Mouse (Mus musculus) forebrain, embryonic 14.5 days (tissue): ENCODE measurements around the gene Smg5. TPM values are rescaled to one million over a fixed set of nuclear protein-coding genes. Genes with fewer than 3 reads are reported as not detected.

Experiments used
- ATAC-seq: fragments of 200-750 bp; cut with Nextera tagmentation; 2 replicates; pipeline ENCODE4 v1.8.0; 2017; ENCODE audit warnings: mild to moderate bottlenecking, moderate library complexity
- DNase-seq: peaks from one replicate; pipeline ENCODE4 v3.0.0-alpha.2; 2015; ENCODE audit warnings: low spot score
- H3K27ac ChIP-seq: fragments of 300-500 bp; sonication (generic); 2 replicates; pipeline ENCODE4 v1.5.1; 2014; ENCODE audit warnings: low read depth, mild to moderate bottlenecking, control low read depth, low read length, moderate library complexity
- H3K27me3 ChIP-seq: fragments of 300-500 bp; sonication (generic); replicated peaks from 2 replicates; pipeline ENCODE4 v1.6.1; 2014; ENCODE audit warnings: low read length, control low read depth, mixed read lengths; ENCODE audit not compliant: control insufficient read depth, insufficient read depth
- H3K36me3 ChIP-seq: fragments of 300-500 bp; sonication (generic); 2 replicates; pipeline ENCODE4 v1.6.1; 2014; ENCODE audit warnings: low read length, control low read depth; ENCODE audit not compliant: control insufficient read depth, insufficient read depth
- H3K4me1 ChIP-seq: fragments of 300-500 bp; sonication (generic); 2 replicates; pipeline ENCODE4 v1.6.1; 2014; ENCODE audit warnings: antibody characterized with exemption, low read length, control low read depth; ENCODE audit not compliant: control insufficient read depth, insufficient read depth
- H3K4me2 ChIP-seq: fragments of 300-500 bp; sonication (generic); 2 replicates; pipeline ENCODE4 v1.6.1; 2014; ENCODE audit warnings: mild to moderate bottlenecking, control low read depth, low read length
- H3K4me3 ChIP-seq: fragments of 300-500 bp; sonication (generic); 2 replicates; pipeline ENCODE4 v1.5.1; 2014; ENCODE audit warnings: low read depth, low read length, control low read depth
- H3K9ac ChIP-seq: fragments of 300-500 bp; sonication (generic); 2 replicates; pipeline ENCODE4 v1.6.1; 2014; ENCODE audit warnings: mild to moderate bottlenecking, low read length, control low read depth, moderate library complexity
- H3K9me3 ChIP-seq: fragments of 300-500 bp; sonication (generic); replicated peaks from 2 replicates; pipeline ENCODE4 v1.6.1; 2016; ENCODE audit warnings: low read length, control low read depth, mixed read lengths; ENCODE audit not compliant: control insufficient read depth
- WGBS: fragments of 180-500 bp; shearing (Covaris S2); extraction: QIAGEN DNeasy Blood & Tissue Kit; methylation state at CpG from one replicate; pipeline ENCODE4 v1.1.7; 2014; 5-methylcytosine and 5-hydroxymethylcytosine counted together
- polyA plus RNA-seq: library from polyadenylated mRNA; unstranded; fragments of >200 nt; fragmentation: Nextera tagmentation; extraction: Ambion mirVana; gene quantifications from 2 replicates; pipeline ENCODE4 v1.2.1, GENCODE M21; 2014

Smg5 gene
- polyA plus RNA-seq, 1 experiment from 2014 or later = 36.0 TPM

DNA sequence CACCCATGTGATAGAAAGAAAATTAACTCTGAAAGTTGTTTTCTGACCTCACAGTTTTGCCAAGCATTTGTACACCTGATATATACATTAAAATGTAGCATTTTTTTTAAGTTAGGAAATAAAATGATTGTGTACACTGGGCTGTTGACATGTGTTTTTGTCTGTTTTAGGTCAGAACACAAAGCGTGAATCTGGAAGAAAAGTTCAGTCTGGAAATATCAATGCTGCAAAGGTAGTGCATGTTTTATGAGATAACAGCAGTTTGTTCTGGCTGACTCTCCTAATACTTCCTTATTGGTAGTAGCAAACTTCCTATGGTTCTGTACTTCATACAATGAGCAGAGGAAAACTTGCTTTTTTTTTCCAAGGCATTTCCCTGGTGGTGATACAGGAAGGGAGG, 36.9 kb upstream of the Smg5 start:
- Histone ChIP-seq H3K27ac (no peak overlapping the region), H3K9me3 (no peaks in the 10 kb centered on the region), H3K4me2 (no peak overlapping the region), H3K9ac (no peak overlapping the region), H3K36me3 (peaks cover 51% of the 10 kb centered on the region), H3K4me3 (no peak overlapping the region), H3K27me3 (no peaks in the 10 kb centered on the region), H3K4me1 (peaks cover 16% of the 10 kb centered on the region; the same call in 1 of the 2 replicates)
- no peak for ATAC-seq
- WGBS = 93% methylated on average over 1 of the region's 1 CpGs
- no peak for DNase-seq

DNA sequence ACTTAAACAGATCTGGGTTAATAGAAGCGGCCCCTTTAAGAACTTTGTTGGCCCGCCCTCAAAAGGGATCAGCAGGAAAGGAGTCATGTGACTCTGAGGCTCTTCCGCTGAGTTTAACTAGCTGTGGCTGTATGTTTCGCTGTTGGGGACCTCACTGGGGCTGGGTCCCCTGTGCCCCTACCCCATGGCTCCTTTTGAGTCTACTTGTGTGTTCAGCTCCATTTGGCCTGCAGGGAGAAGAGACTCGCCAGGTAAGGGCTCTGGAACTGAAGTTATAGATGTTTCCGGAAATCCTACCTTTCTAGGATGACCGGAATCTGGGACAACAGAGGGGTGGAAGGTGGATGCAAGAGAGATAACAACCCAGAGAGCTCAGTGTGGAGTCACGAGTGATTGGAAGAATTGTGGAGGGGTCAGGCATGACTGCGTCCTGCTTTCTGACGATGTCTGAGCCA, 11.1 kb upstream of the Smg5 start, which contains the start of gene Glmp:
Gene Glmp (plus strand): TSS at position 73 of the 455 bp plus-strand sequence.
- DNase-seq (peak; percentile 88), ATAC-seq (peak; percentile 82)
- Histone ChIP-seq H3K9ac (peak within 1 kb of the TSS; percentile 77), H3K36me3 (peaks cover 48% of the 10 kb centered on the region), H3K27ac (peak within 1 kb of the TSS; percentile 14; the same call in 1 of the 2 replicates), H3K9me3 (no peaks in the 10 kb centered on the region), H3K27me3 (no peaks in the 10 kb centered on the region), H3K4me1 (peaks cover 7% of the 10 kb centered on the region), H3K4me3 (peak within 1 kb of the TSS; percentile 65), H3K4me2 (peak within 1 kb of the TSS; percentile 81)
- 4% methylated on average over 10 of the region's 10 CpGs for WGBS

DNA sequence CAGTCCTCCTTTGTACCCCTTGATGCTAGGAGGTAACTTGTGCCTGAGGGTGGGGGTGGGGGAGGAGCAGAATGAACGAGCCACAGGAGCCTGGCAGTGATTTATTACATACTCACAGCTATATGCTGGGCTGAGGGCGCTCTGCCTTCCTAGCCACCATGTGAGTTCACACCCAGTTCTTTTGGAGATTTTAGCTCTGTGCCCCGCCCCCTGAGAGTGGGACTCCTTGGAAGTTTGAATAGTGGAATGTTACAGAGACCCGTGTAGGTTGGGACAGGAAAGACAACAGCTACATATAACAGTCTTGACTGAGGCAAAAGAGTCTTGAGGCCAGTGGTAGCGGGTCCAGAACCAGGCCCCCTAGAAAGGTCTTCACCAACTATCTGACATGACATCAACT, 7.1 kb upstream of the Smg5 start:
- Histone ChIP-seq H3K9me3 (no peaks in the 10 kb centered on the region), H3K4me2 (no peak overlapping the region), H3K4me3 (no peak overlapping the region), H3K4me1 (peaks cover 7% of the 10 kb centered on the region), H3K27me3 (no peaks in the 10 kb centered on the region), H3K9ac (no peak overlapping the region), H3K36me3 (peaks cover 12% of the 10 kb centered on the region; the same call in 1 of the 2 replicates), H3K27ac (no peak overlapping the region)
- ATAC-seq (no peak), DNase-seq (no peak)
- 88% methylated on average over 5 of the region's 5 CpGs for WGBS

DNA sequence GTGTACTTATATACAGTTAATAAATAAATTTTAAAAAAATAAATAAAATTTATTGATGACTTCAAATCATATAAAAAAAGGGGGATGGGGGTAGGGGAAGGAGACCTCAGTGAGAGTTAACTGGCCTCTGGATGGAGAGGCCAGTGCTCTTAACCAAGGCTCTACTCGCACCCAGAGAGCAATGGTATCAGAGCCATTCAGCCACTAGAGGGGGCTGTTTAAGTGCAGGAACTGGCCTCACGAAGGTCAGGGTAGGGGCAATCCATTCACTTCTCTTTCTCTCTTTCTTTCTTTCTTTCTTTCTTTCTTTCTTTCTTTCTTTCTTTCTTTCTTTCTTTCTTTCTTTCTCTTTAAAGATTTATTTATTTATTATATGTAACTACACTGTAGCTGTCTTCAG, 4.8 kb upstream of the Smg5 start:
- H3K4me3 ChIP-seq = no peak overlapping the region
- H3K4me2 ChIP-seq = no peak overlapping the region
- no peaks in the 10 kb centered on the region for H3K27me3 ChIP-seq
- DNase-seq = peak; percentile 23
- H3K9ac ChIP-seq = no peak overlapping the region
- H3K27ac ChIP-seq = no peak overlapping the region
- peaks cover 12% of the 10 kb centered on the region; the same call in 1 of the 2 replicates for H3K36me3 ChIP-seq
- 19% methylated on average over 2 of the region's 2 CpGs for WGBS
- H3K9me3 ChIP-seq = no peaks in the 10 kb centered on the region
- ATAC-seq = no peak
- H3K4me1 ChIP-seq = 0 out of 2 replicates have a peak, but pooled peaks cover 2% of the 10 kb centered on the region

GRCm38 (mm10) chr3:88334029-88334658, 1.9 kb upstream of the Smg5 start:
- H3K9me3 ChIP-seq = no peaks in the 10 kb centered on the region
- no peak overlapping the region for H3K4me3 ChIP-seq
- H3K27me3 ChIP-seq = no peaks in the 10 kb centered on the region
- H3K36me3 ChIP-seq = 0 out of 2 replicates have a peak, but pooled peaks cover 4% of the 10 kb centered on the region
- WGBS = 62% methylated on average over 12 of the region's 12 CpGs
- no peak overlapping the region for H3K9ac ChIP-seq
- no peak overlapping the region for H3K27ac ChIP-seq
- no peak for DNase-seq
- no peak overlapping the region for H3K4me2 ChIP-seq
- ATAC-seq = no peak
- H3K4me1 ChIP-seq = peaks cover 10% of the 10 kb centered on the region; the same call in 1 of the 2 replicates

DNA sequence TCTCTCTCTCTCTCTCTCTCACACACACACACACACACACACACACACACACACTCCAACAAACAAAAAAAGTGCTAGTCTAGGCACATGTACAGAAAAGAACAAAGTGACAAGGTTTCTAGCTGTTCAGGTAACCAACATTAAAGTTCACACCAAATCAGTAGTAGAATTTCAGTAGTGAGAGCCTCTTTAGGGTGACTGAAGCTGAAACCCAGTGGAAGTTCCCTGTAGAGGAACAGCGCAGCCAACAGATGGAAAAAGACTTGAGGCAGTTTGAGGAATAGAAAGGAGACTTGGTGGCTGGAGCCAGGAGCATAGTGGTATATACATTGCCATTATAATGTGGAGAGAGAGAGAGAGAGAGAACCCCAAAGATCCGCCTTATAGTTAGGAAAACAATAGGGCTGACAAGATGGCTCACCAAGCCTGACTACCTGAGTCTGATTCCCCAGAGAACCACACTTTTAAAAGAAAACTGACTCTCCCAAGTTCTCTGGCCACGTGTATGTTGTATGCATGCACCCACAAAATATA, 1.1 kb upstream of the Smg5 start:
- H3K4me3 ChIP-seq = peak overlapping the region; percentile 70
- peak overlapping the region; percentile 91 for H3K9ac ChIP-seq
- H3K27me3 ChIP-seq = no peaks in the 10 kb centered on the region
- WGBS = 35% methylated on average over 3 of the region's 3 CpGs
- peaks cover 10% of the 10 kb centered on the region; the same call in 1 of the 2 replicates for H3K4me1 ChIP-seq
- H3K36me3 ChIP-seq = no peaks in the 10 kb centered on the region
- no peaks in the 10 kb centered on the region for H3K9me3 ChIP-seq
- no peak overlapping the region for H3K27ac ChIP-seq
- no peak for ATAC-seq
- no peak for DNase-seq
- peak overlapping the region; percentile 78 for H3K4me2 ChIP-seq

GRCm38 (mm10) chr3:88335436-88336053, 515 bp upstream of the Smg5 start:
- H3K4me3 ChIP-seq = peak overlapping the region; percentile 70
- peaks cover 10% of the 10 kb centered on the region; the same call in 1 of the 2 replicates for H3K4me1 ChIP-seq
- WGBS = under 1% methylated on average over 27 of the region's 27 CpGs
- peak overlapping the region; percentile 78 for H3K4me2 ChIP-seq
- H3K9me3 ChIP-seq = no peaks in the 10 kb centered on the region
- DNase-seq (no peak), ATAC-seq (peak; percentile 57)
- H3K27me3 ChIP-seq = no peaks in the 10 kb centered on the region
- peak overlapping the region; percentile 91 for H3K9ac ChIP-seq
- H3K27ac ChIP-seq = peak overlapping the region; percentile 80
- H3K36me3 ChIP-seq = peaks cover under 1% of the 10 kb centered on the region; the same call in 1 of the 2 replicates

DNA sequence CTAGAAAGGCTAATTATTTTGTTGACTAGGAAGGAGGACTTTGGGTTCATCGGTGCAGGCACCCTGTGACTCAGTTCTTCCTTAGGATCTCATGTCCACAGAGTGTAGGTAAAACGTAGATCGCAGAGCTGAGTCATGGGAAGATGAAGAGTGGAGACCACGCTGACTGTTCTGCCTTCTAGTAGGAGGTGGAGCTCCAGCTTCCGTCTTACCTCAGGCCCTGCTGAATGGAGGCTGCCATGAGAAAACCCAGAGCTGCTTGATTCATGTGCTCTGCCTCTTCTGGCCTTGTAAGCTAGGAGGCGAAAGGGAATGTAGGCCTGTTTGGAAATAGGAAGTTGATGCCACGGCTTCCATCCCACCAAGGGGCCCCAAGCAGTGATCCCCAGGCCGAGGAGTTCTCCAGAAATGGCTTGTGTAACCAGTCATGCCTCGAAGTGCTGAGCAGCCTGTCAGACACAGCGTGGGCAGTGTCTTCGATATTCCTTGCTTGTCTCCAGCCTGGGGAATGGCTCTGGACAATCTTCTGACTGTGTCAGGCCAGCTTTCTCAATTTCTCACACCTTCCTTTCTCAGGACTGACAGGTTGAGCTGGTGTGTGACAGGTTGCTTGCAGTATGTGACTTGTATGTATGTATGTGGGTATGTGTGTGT, 1.4 kb downstream of the Smg5 start:
- H3K9ac ChIP-seq = peak overlapping the region; percentile 25; the same call in 1 of the 2 replicates
- no peaks in the 10 kb centered on the region for H3K27me3 ChIP-seq
- peak overlapping the region; percentile 8; the same call in 1 of the 2 replicates for H3K4me3 ChIP-seq
- no peaks in the 10 kb centered on the region for H3K9me3 ChIP-seq
- peak overlapping the region; percentile 59 for H3K4me2 ChIP-seq
- H3K4me1 ChIP-seq = peaks cover 10% of the 10 kb centered on the region; the same call in 1 of the 2 replicates
- WGBS = 90% methylated on average over 11 of the region's 11 CpGs
- ATAC-seq (no peak), DNase-seq (no peak)
- H3K27ac ChIP-seq = no peak overlapping the region
- H3K36me3 ChIP-seq = peaks cover 14% of the 10 kb centered on the region
